Mouse (Mus musculus) olfactory bulb, adult 2 months (tissue): ENCODE results near the gene Evi5.

Source experiments
- CTCF ChIP-seq: fragments of 200-500 bp; IDR thresholded peaks from 2 replicates; pipeline ENCODE4 v1.5.1; 2012; ENCODE audit warnings: low read depth, mild to moderate bottlenecking, low read length, moderate library complexity; ENCODE audit not compliant: insufficient read depth
- POLR2A ChIP-seq: fragments of 200-500 bp; IDR thresholded peaks from 2 replicates; pipeline ENCODE4 v1.6.1; 2012; ENCODE audit warnings: mild to moderate bottlenecking, low read depth, low read length, moderate library complexity; ENCODE audit not compliant: insufficient read depth

GRCm38 (mm10) chr5:107727007-107727402 is 147.9 kb downstream of the Evi5 start:
- TF ChIP-seq POLR2A (no peak), CTCF (no peak)
